Mouse (Mus musculus): ENCODE measurements at regions not wholly inside any gene's neighbourhood (a gene's known extent, or its start where the extent isn't known, plus 50 kb on each side); places are given as distances from the start of the nearest gene placed in this dataset.

DNA sequence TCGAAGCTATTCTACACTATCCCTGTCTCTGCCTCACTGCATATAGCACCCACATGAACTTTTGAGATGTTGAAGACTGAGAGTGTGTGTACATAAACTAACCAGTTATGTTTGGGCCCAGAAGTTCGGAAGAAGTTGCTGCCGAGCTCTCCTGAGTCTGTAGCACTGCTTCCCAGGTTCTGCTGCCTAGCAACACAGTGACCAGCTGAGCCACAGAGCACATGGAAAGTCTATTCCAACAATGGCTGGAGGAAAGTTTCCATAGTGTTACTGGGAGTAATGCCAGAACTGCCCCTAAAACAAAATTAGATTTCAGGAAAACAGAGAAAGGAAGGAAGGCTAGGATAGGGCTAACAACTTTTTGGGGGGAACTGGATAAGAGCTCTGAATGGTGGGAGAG, 489.2 kb upstream of the Marcks start:
- Histone ChIP-seq H3K4me2 (ENCODE audit: low read depth, low read length) (no peak overlapping the region), H3K9me3 (ENCODE audit: low read length) (no peaks in the 10 kb centered on the region), H3K27ac (ENCODE audit: low read depth) (no peak overlapping the region), H3K27me3 (ENCODE audit: insufficient read depth, low read length) (no peaks in the 10 kb centered on the region), H3K4me3 (ENCODE audit: low read depth, low read length) (no peak overlapping the region), H3K36me3 (replicated peaks; ENCODE audit: insufficient read depth, low read length) (no peaks in the 10 kb centered on the region), H3K9ac (replicated peaks) (no peak overlapping the region), H3K4me1 (ENCODE audit: insufficient read depth) (no peaks in the 10 kb centered on the region)
- DNase-seq = no peak
- no peak for ATAC-seq
- 78% methylated on average over 3 of the region's 3 CpGs for WGBS (ENCODE audit: insufficient replicate concordance)
- no peak for TF ChIP-seq EP300 (IDR thresholded peaks at IDR 0.05; ENCODE audit: low read depth)
- no peak for TF ChIP-seq CTCF (IDR thresholded peaks at IDR 0.05; ENCODE audit: low read depth)

DNA sequence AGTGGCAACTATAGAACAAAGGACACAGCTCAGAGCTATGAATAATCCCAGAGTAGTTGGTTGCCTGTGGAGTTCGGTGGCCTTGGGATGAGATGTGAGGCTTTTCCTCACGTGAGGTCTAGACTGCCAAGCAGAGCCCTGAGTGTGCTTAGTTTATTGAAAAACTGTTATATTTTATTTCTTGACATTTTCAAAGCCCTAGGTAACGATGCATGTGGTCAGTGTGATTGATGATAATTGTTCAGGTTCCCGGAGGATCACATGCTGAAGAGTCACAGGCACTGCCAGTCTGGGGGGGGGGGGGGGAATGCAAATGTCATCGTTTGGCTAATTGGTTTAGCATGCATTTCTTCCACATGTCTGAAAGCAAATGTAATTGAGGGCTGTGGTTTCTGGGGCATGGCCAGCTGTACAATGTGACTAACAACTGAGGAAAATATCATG, 488.1 kb upstream of the Marcks start:
- TF ChIP-seq EP300 (IDR thresholded peaks at IDR 0.05; ENCODE audit: low read depth) (no peak), CTCF (IDR thresholded peaks at IDR 0.05; ENCODE audit: low read depth) (no peak)
- no peak for ATAC-seq

DNA sequence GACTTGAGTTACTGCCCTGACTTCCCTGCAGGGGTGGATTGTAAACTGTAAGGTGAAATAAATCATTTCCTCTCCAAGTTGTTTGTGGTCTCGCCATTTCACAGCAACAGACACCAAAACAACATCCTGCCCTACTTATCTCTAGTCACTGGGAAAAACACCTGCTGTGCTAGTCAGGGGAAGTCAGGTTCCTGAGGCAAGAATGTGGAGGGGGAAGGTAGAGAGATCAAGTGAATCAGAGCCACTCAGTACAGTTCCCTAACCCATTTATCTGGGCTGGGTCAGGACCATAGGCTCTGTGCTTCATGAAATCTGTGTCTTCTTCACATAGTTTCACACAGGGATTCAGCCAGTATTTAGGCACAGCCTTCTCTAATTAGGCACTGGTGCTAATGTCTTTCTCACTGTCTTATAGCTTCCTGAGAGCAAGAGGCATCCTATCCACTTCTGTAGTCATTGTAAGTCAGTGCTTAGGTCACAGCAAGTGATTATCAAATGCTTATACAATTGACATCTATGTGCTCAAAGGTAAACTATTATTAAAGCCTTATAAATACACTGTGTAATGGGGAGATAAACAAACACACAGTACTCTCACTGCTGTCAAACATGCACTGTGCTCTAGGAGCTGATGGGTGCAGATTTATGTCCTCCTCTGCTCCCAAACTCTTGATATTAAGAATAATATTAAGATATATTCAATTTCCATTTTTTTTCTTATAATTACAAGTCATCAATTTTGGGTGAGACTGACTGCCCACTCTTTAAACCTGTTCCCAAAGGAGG, 487.4 kb upstream of the Marcks start:
- H3K4me2 ChIP-seq (ENCODE audit: low read depth, low read length) = no peak overlapping the region
- no peak overlapping the region for H3K27ac ChIP-seq (ENCODE audit: low read depth)
- H3K9me3 ChIP-seq (ENCODE audit: low read length) = no peaks in the 10 kb centered on the region
- no peak overlapping the region for H3K4me3 ChIP-seq (ENCODE audit: low read depth, low read length)
- H3K4me1 ChIP-seq (ENCODE audit: insufficient read depth) = no peaks in the 10 kb centered on the region
- H3K9ac ChIP-seq (replicated peaks) = no peak overlapping the region
- ATAC-seq (no peak), DNase-seq (no peak)
- no peaks in the 10 kb centered on the region for H3K36me3 ChIP-seq (replicated peaks; ENCODE audit: insufficient read depth, low read length)
- TF ChIP-seq EP300 (IDR thresholded peaks at IDR 0.05; ENCODE audit: low read depth) = no peak
- no peak for TF ChIP-seq CTCF (IDR thresholded peaks at IDR 0.05; ENCODE audit: low read depth)
- 27% methylated on average over 1 of the region's 1 CpGs for WGBS (ENCODE audit: insufficient replicate concordance)
- no peaks in the 10 kb centered on the region for H3K27me3 ChIP-seq (ENCODE audit: insufficient read depth, low read length)

More for the DNA sequence above, 488.1 kb upstream of the Marcks start:
- Histone ChIP-seq H3K27me3 (ENCODE audit: insufficient read depth, low read length) (no peaks in the 10 kb centered on the region), H3K4me3 (ENCODE audit: low read depth, low read length) (no peak overlapping the region), H3K9me3 (ENCODE audit: low read length) (no peaks in the 10 kb centered on the region), H3K36me3 (replicated peaks; ENCODE audit: insufficient read depth, low read length) (no peaks in the 10 kb centered on the region), H3K9ac (replicated peaks) (no peak overlapping the region), H3K4me1 (ENCODE audit: insufficient read depth) (no peaks in the 10 kb centered on the region), H3K4me2 (ENCODE audit: low read depth, low read length) (no peak overlapping the region), H3K27ac (ENCODE audit: low read depth) (no peak overlapping the region)
- DNase-seq = no peak
- WGBS (ENCODE audit: insufficient replicate concordance) = 73% methylated on average over 5 of the region's 5 CpGs

DNA sequence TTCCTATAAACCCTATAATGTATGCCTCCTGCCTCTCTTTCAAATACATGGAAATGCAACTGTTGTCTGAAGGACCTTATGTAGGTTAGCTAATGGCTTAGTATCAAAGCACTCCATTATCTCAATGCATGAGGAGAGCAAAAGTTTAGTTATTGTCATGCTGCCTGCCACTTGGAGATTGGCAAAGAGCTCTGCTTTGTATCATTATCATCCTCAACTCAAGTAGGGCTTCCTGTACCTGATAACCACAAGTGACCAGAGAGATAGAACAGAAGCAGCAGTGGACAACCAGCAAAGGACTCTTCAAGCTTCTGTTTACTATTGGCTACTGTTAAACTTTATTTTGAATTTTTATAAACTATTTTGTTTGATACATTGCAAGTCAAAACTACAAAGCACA, 484.3 kb upstream of the Marcks start:
- no peak overlapping the region for H3K4me3 ChIP-seq (ENCODE audit: low read depth, low read length)
- H3K27ac ChIP-seq (ENCODE audit: low read depth) = no peak overlapping the region
- H3K9ac ChIP-seq (replicated peaks) = no peak overlapping the region
- DNase-seq (no peak), ATAC-seq (no peak)
- H3K36me3 ChIP-seq (replicated peaks; ENCODE audit: insufficient read depth, low read length) = no peaks in the 10 kb centered on the region
- no peak for TF ChIP-seq CTCF (IDR thresholded peaks at IDR 0.05; ENCODE audit: low read depth)
- TF ChIP-seq EP300 (IDR thresholded peaks at IDR 0.05; ENCODE audit: low read depth) = no peak
- H3K4me2 ChIP-seq (ENCODE audit: low read depth, low read length) = no peak overlapping the region
- H3K27me3 ChIP-seq (ENCODE audit: insufficient read depth, low read length) = no peaks in the 10 kb centered on the region
- no peaks in the 10 kb centered on the region for H3K9me3 ChIP-seq (ENCODE audit: low read length)
- no peaks in the 10 kb centered on the region for H3K4me1 ChIP-seq (ENCODE audit: insufficient read depth)

DNA sequence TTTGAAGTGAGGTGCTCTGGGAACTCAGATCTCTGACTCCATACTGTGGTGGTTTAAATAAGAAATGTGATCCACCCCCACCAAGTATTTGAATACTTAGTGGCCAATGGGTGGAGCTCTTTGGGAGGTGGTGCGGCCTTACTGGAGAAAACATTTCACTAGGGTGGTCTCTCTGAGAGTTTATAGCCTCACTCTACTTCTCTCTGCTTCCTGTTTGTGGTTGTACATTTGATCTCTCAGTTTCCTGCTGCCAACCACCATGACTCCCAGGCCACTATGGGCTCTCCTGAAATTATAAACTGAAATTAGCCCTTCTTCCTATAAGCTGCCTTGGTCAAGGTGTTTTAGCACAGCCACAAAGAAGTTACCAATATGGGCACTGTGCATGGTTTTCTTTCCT, 479.9 kb upstream of the Marcks start:
- Histone ChIP-seq H3K4me2 (ENCODE audit: low read depth, low read length) (no peak overlapping the region), H3K27ac (ENCODE audit: low read depth) (no peak overlapping the region), H3K9ac (replicated peaks) (no peak overlapping the region), H3K27me3 (ENCODE audit: insufficient read depth, low read length) (no peaks in the 10 kb centered on the region), H3K9me3 (ENCODE audit: low read length) (no peaks in the 10 kb centered on the region), H3K4me1 (ENCODE audit: insufficient read depth) (0 out of 2 replicates have a peak, but pooled peaks cover 2% of the 10 kb centered on the region), H3K4me3 (ENCODE audit: low read depth, low read length) (no peak overlapping the region), H3K36me3 (replicated peaks; ENCODE audit: insufficient read depth, low read length) (no peaks in the 10 kb centered on the region)
- DNase-seq (no peak), ATAC-seq (no peak)
- no peak for TF ChIP-seq EP300 (IDR thresholded peaks at IDR 0.05; ENCODE audit: low read depth)
- TF ChIP-seq CTCF (IDR thresholded peaks at IDR 0.05; ENCODE audit: low read depth) = no peak
- 32% methylated on average over 1 of the region's 1 CpGs for WGBS (ENCODE audit: insufficient replicate concordance)

DNA sequence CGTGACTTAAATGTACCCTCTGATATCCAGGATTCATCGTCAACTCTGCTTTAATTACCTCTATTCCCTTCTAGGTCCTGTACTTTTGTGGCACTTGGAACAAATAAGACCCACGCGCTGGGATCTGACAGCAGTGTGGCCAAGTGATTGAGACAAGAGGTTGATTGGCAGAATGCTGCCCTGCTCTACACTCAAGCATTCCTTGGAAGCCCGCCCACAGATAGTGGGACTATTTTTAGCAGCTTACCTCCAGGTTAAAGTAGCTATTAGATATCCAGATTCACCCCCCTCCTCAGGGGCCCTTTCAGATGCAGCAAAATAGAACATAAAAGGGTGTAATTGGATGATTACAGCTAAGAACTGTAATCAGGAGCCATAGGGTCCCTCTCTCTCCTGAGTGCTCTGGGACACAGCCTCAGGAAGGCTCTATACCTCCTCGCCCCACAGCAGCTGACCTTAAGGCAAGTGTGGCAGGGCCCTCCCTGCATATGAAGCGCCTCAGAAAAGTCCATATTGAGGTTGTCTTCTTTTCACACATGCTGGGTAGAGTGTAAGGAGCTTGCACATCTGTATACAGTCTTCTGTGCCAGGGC, 479.1 kb upstream of the Marcks start:
- DNase-seq = no peak

More for the DNA sequence above, 479.1 kb upstream of the Marcks start:
- no peak overlapping the region for H3K9ac ChIP-seq (replicated peaks)
- H3K27me3 ChIP-seq (ENCODE audit: insufficient read depth, low read length) = no peaks in the 10 kb centered on the region
- WGBS (ENCODE audit: insufficient replicate concordance) = 72% methylated on average over 7 of the region's 7 CpGs
- no peak overlapping the region for H3K27ac ChIP-seq (ENCODE audit: low read depth)
- H3K4me3 ChIP-seq (ENCODE audit: low read depth, low read length) = no peak overlapping the region
- no peaks in the 10 kb centered on the region for H3K36me3 ChIP-seq (replicated peaks; ENCODE audit: insufficient read depth, low read length)
- no peak overlapping the region for H3K4me2 ChIP-seq (ENCODE audit: low read depth, low read length)
- TF ChIP-seq CTCF (IDR thresholded peaks at IDR 0.05; ENCODE audit: low read depth) (no peak), EP300 (IDR thresholded peaks at IDR 0.05; ENCODE audit: low read depth) (no peak)
- no peak for ATAC-seq
- H3K4me1 ChIP-seq (ENCODE audit: insufficient read depth) = 0 out of 2 replicates have a peak, but pooled peaks cover 2% of the 10 kb centered on the region
- no peaks in the 10 kb centered on the region for H3K9me3 ChIP-seq (ENCODE audit: low read length)
